Mouse (Mus musculus) erythroblast, embryonic 14.5 days (primary cell): ENCODE measurements around the gene Iqcn.

ENCODE experiments used
- GATA1 ChIP-seq: IDR thresholded peaks from 2 replicates; pipeline ENCODE4 v1.6.1; 2012; ENCODE audit warnings: low read length, inconsistent platforms, mixed read lengths
- TAL1 ChIP-seq: IDR thresholded peaks from 3 replicates; pipeline ENCODE4 v1.6.1; 2012; ENCODE audit warnings: low read length, inconsistent platforms, mixed read lengths

GRCm38 (mm10) chr8:70765838-70766570 is 62.7 kb downstream of the Iqcn start:
- no peak for TF ChIP-seq GATA1
- TF ChIP-seq TAL1 = no peak
